Mouse (Mus musculus): Measurements from ENCODE around the gene Agpat1. TPM values are rescaled to one million over a fixed set of nuclear protein-coding genes. Genes with fewer than 3 reads are reported as not detected.
A peak's percentile ranks its signal among the peaks of the same experiment; 100 is the strongest.

The Agpat1 gene
- polyA plus RNA-seq, 1 experiment from 2014 or later: 61.7 TPM

- 12% methylated on average over 12 of the region's 12 CpGs for WGBS
- H3K4me3 ChIP-seq (ENCODE audit: low read length): no peak overlapping the region; the same call in 1 of the 2 replicates
- H3K4me1 ChIP-seq (ENCODE audit: control insufficient read depth, insufficient read depth, low read length): peaks cover 44% of the 10 kb centered on the region
- peaks cover 5% of the 10 kb centered on the region; the same call in 1 of the 2 replicates for H3K36me3 ChIP-seq (ENCODE audit: control insufficient read depth, insufficient read depth, low read length)
- no peak for ATAC-seq (ENCODE audit: low FRiP score, low TSS enrichment)
- no peaks in the 10 kb centered on the region for H3K9me3 ChIP-seq (ENCODE audit: control insufficient read depth, low read length)
- no peak overlapping the region for H3K27ac ChIP-seq (ENCODE audit: low read depth, low read length)
- H3K4me2 ChIP-seq (replicated peaks; ENCODE audit: low read depth, low read length): peak overlapping the region; percentile 89; the same call in 1 of the 2 replicates
- H3K9ac ChIP-seq (ENCODE audit: low read depth, low read length): no peak overlapping the region
- H3K27me3 ChIP-seq (ENCODE audit: control insufficient read depth, insufficient read depth, low read length): peaks cover 22% of the 10 kb centered on the region
Measured at GRCm38 (mm10) chr17:34629796-34630603, 25.9 kb downstream of the Agpat1 start.

- H3K27me3 ChIP-seq (ENCODE audit: control insufficient read depth, insufficient read depth, low read length): peaks cover 22% of the 10 kb centered on the region
Measured at GRCm38 (mm10) chr17:34630761-34631301, 26.8 kb downstream of the Agpat1 start.

GRCm38 (mm10) chr17:34631647-34632046 lies 27.6 kb downstream of the Agpat1 start:
- Histone ChIP-seq H3K9ac (ENCODE audit: low read depth, low read length) (peak overlapping the region; percentile 42; the same call in 1 of the 2 replicates), H3K4me2 (replicated peaks; ENCODE audit: low read depth, low read length) (peak overlapping the region; percentile 56), H3K4me1 (ENCODE audit: control insufficient read depth, insufficient read depth, low read length) (peaks cover 37% of the 10 kb centered on the region), H3K4me3 (ENCODE audit: low read length) (peak overlapping the region; percentile 36), H3K9me3 (ENCODE audit: control insufficient read depth, low read length) (no peaks in the 10 kb centered on the region), H3K27me3 (ENCODE audit: control insufficient read depth, insufficient read depth, low read length) (peaks cover 22% of the 10 kb centered on the region), H3K36me3 (ENCODE audit: control insufficient read depth, insufficient read depth, low read length) (no peaks in the 10 kb centered on the region), H3K27ac (ENCODE audit: low read depth, low read length) (no peak overlapping the region)
- ATAC-seq (ENCODE audit: low FRiP score, low TSS enrichment): no peak
- WGBS: 8% methylated on average over 12 of the region's 12 CpGs

More at GRCm38 (mm10) chr17:34630761-34631301, 26.8 kb downstream of the Agpat1 start:
- peak overlapping the region; percentile 40 for H3K4me2 ChIP-seq (replicated peaks; ENCODE audit: low read depth, low read length)
- ATAC-seq (ENCODE audit: low FRiP score, low TSS enrichment): no peak
- peak overlapping the region; percentile 40; the same call in 1 of the 2 replicates for H3K9ac ChIP-seq (ENCODE audit: low read depth, low read length)
- WGBS: 3% methylated on average over 37 of the region's 48 CpGs
- H3K4me3 ChIP-seq (ENCODE audit: low read length): peak overlapping the region; percentile 25
- H3K4me1 ChIP-seq (ENCODE audit: control insufficient read depth, insufficient read depth, low read length): peaks cover 44% of the 10 kb centered on the region
- H3K9me3 ChIP-seq (ENCODE audit: control insufficient read depth, low read length): no peaks in the 10 kb centered on the region
- no peak overlapping the region for H3K27ac ChIP-seq (ENCODE audit: low read depth, low read length)
- H3K36me3 ChIP-seq (ENCODE audit: control insufficient read depth, insufficient read depth, low read length): no peaks in the 10 kb centered on the region

GRCm38 (mm10) chr17:34632261-34632691 lies 28.2 kb downstream of the Agpat1 start:
- Histone ChIP-seq H3K27me3 (ENCODE audit: control insufficient read depth, insufficient read depth, low read length) (peaks cover 22% of the 10 kb centered on the region), H3K9me3 (ENCODE audit: control insufficient read depth, low read length) (no peaks in the 10 kb centered on the region), H3K4me3 (ENCODE audit: low read length) (peak overlapping the region; percentile 36), H3K36me3 (ENCODE audit: control insufficient read depth, insufficient read depth, low read length) (no peaks in the 10 kb centered on the region), H3K4me1 (ENCODE audit: control insufficient read depth, insufficient read depth, low read length) (peaks cover 37% of the 10 kb centered on the region), H3K4me2 (replicated peaks; ENCODE audit: low read depth, low read length) (peak overlapping the region; percentile 56), H3K9ac (ENCODE audit: low read depth, low read length) (peak overlapping the region; percentile 42; the same call in 1 of the 2 replicates), H3K27ac (ENCODE audit: low read depth, low read length) (no peak overlapping the region)
- 2% methylated on average over 26 of the region's 26 CpGs for WGBS
- ATAC-seq (ENCODE audit: low FRiP score, low TSS enrichment): peak; percentile 54

- peaks cover 11% of the 10 kb centered on the region for H3K27me3 ChIP-seq (ENCODE audit: control insufficient read depth, insufficient read depth, low read length)
- H3K36me3 ChIP-seq (ENCODE audit: control insufficient read depth, insufficient read depth, low read length): no peaks in the 10 kb centered on the region
- no peak overlapping the region for H3K27ac ChIP-seq (ENCODE audit: low read depth, low read length)
- H3K4me3 ChIP-seq (ENCODE audit: low read length): no peak overlapping the region
- no peak overlapping the region for H3K9ac ChIP-seq (ENCODE audit: low read depth, low read length)
- WGBS: 76% methylated on average over 2 of the region's 2 CpGs
- ATAC-seq (ENCODE audit: low FRiP score, low TSS enrichment): no peak
- H3K9me3 ChIP-seq (ENCODE audit: control insufficient read depth, low read length): no peaks in the 10 kb centered on the region
- H3K4me2 ChIP-seq (replicated peaks; ENCODE audit: low read depth, low read length): no peak overlapping the region
- H3K4me1 ChIP-seq (ENCODE audit: control insufficient read depth, insufficient read depth, low read length): peaks cover 21% of the 10 kb centered on the region
Measured at GRCm38 (mm10) chr17:34635671-34636070, 31.6 kb downstream of the Agpat1 start.

GRCm38 (mm10) chr17:34637459-34637858 lies 33.4 kb downstream of the Agpat1 start:
- no peak for ATAC-seq (ENCODE audit: low FRiP score, low TSS enrichment)
- Histone ChIP-seq H3K4me1 (ENCODE audit: control insufficient read depth, insufficient read depth, low read length) (peaks cover 15% of the 10 kb centered on the region; the same call in 1 of the 2 replicates), H3K4me2 (replicated peaks; ENCODE audit: low read depth, low read length) (no peak overlapping the region), H3K27ac (ENCODE audit: low read depth, low read length) (no peak overlapping the region), H3K27me3 (ENCODE audit: control insufficient read depth, insufficient read depth, low read length) (no peaks in the 10 kb centered on the region), H3K9me3 (ENCODE audit: control insufficient read depth, low read length) (no peaks in the 10 kb centered on the region), H3K9ac (ENCODE audit: low read depth, low read length) (no peak overlapping the region), H3K4me3 (ENCODE audit: low read length) (no peak overlapping the region), H3K36me3 (ENCODE audit: control insufficient read depth, insufficient read depth, low read length) (no peaks in the 10 kb centered on the region)
- 67% methylated on average over 3 of the region's 3 CpGs for WGBS

- no peak overlapping the region for H3K9ac ChIP-seq (ENCODE audit: low read depth, low read length)
- H3K4me2 ChIP-seq (replicated peaks; ENCODE audit: low read depth, low read length): no peak overlapping the region
- peaks cover 15% of the 10 kb centered on the region; the same call in 1 of the 2 replicates for H3K4me1 ChIP-seq (ENCODE audit: control insufficient read depth, insufficient read depth, low read length)
- no peak overlapping the region for H3K4me3 ChIP-seq (ENCODE audit: low read length)
- H3K36me3 ChIP-seq (ENCODE audit: control insufficient read depth, insufficient read depth, low read length): no peaks in the 10 kb centered on the region
- H3K9me3 ChIP-seq (ENCODE audit: control insufficient read depth, low read length): no peaks in the 10 kb centered on the region
- WGBS: 73% methylated on average over 7 of the region's 7 CpGs
- ATAC-seq (ENCODE audit: low FRiP score, low TSS enrichment): no peak
- no peak overlapping the region for H3K27ac ChIP-seq (ENCODE audit: low read depth, low read length)
- H3K27me3 ChIP-seq (ENCODE audit: control insufficient read depth, insufficient read depth, low read length): no peaks in the 10 kb centered on the region
Measured at GRCm38 (mm10) chr17:34639461-34640255, 35.6 kb downstream of the Agpat1 start.

- H3K4me3 ChIP-seq (ENCODE audit: low read length): no peak overlapping the region
- 0 out of 2 replicates have a peak, but pooled peaks have one; percentile 33 for ATAC-seq (ENCODE audit: low FRiP score, low TSS enrichment)
- 0 out of 2 replicates have a peak, but pooled peaks cover 4% of the 10 kb centered on the region for H3K36me3 ChIP-seq (ENCODE audit: control insufficient read depth, insufficient read depth, low read length)
- H3K4me1 ChIP-seq (ENCODE audit: control insufficient read depth, insufficient read depth, low read length): peaks cover 15% of the 10 kb centered on the region; the same call in 1 of the 2 replicates
- H3K27ac ChIP-seq (ENCODE audit: low read depth, low read length): peak overlapping the region; percentile 73; the same call in 1 of the 2 replicates
- peak overlapping the region; percentile 28; the same call in 1 of the 2 replicates for H3K9ac ChIP-seq (ENCODE audit: low read depth, low read length)
- peak overlapping the region; percentile 22 for H3K4me2 ChIP-seq (replicated peaks; ENCODE audit: low read depth, low read length)
- no peaks in the 10 kb centered on the region for H3K27me3 ChIP-seq (ENCODE audit: control insufficient read depth, insufficient read depth, low read length)
- 13% methylated on average over 11 of the region's 11 CpGs for WGBS
- H3K9me3 ChIP-seq (ENCODE audit: control insufficient read depth, low read length): no peaks in the 10 kb centered on the region
Measured at GRCm38 (mm10) chr17:34640778-34641601, 36.9 kb downstream of the Agpat1 start.

All from kidney, embryonic 14.5 days (tissue).